Mouse (Mus musculus) left cerebral cortex, adult 18-20 months (tissue): ENCODE measurements at regions not wholly inside any gene's neighbourhood (a gene's known extent, or its start where the extent isn't known, plus 50 kb on each side); places are given as distances from the start of the nearest gene placed in this dataset.

Experiments used
- DNase-seq, 2 experiments: peaks; one replicate each; pipeline ENCODE4 v3.0.0; 2021 to 2022; ENCODE audit warnings: low spot score in 2 of 2, mixed read lengths in 1 of 2

- no peak for DNase-seq
Measured at GRCm38 (mm10) chr14:89242159-89242558, 771.0 kb upstream of the Pcdh20 start.

- DNase-seq = no peak
Measured at GRCm38 (mm10) chr14:89236501-89236900, 765.3 kb upstream of the Pcdh20 start.

GRCm38 (mm10) chr14:89230482-89230881 lies 759.3 kb upstream of the Pcdh20 start:
- no peak for DNase-seq

GRCm38 (mm10) chr14:89217390-89217789 lies 746.2 kb upstream of the Pcdh20 start:
- DNase-seq = no peak

- DNase-seq = no peak
Measured at GRCm38 (mm10) chr14:89181386-89181979, 710.3 kb upstream of the Pcdh20 start.

GRCm38 (mm10) chr14:89142994-89143686 lies 671.9 kb upstream of the Pcdh20 start:
- no peak for DNase-seq

- no peak for DNase-seq
Measured at GRCm38 (mm10) chr14:89099296-89099695, 628.1 kb upstream of the Pcdh20 start.

- no peak for DNase-seq
Measured at GRCm38 (mm10) chr14:89089661-89090060, 618.5 kb upstream of the Pcdh20 start.

- no peak for DNase-seq
Measured at GRCm38 (mm10) chr14:89076014-89076413, 604.8 kb upstream of the Pcdh20 start.

- DNase-seq = no peak
Measured at GRCm38 (mm10) chr14:89063971-89064370, 592.8 kb upstream of the Pcdh20 start.

- DNase-seq = no peak
Measured at GRCm38 (mm10) chr14:89062583-89063436, 591.6 kb upstream of the Pcdh20 start.

- no peak for DNase-seq
Measured at GRCm38 (mm10) chr14:89061319-89061718, 590.1 kb upstream of the Pcdh20 start.

GRCm38 (mm10) chr14:89034390-89034789 lies 563.2 kb upstream of the Pcdh20 start:
- DNase-seq = no peak

GRCm38 (mm10) chr14:89011440-89011839 lies 540.2 kb upstream of the Pcdh20 start:
- no peak for DNase-seq

- no peak for DNase-seq
Measured at GRCm38 (mm10) chr14:89009648-89010047, 538.5 kb upstream of the Pcdh20 start.

- peak; percentile 4 to 14 for DNase-seq
Measured at GRCm38 (mm10) chr14:88981895-88982294, 510.7 kb upstream of the Pcdh20 start.

GRCm38 (mm10) chr14:88976007-88976406 lies 504.8 kb upstream of the Pcdh20 start:
- DNase-seq = peak in 1 of 2 experiments; percentile 10

- DNase-seq = no peak
Measured at GRCm38 (mm10) chr14:88934569-88934968, 463.4 kb upstream of the Pcdh20 start.
